Comparison of ENCODE assay signal across 8 mouse cellular contexts in genomic region chr5:146963937-146964278, GRCm38 (mm10). TPM values are rescaled to one million over a fixed set of nuclear protein-coding genes. Genes with fewer than 3 reads are reported as not detected.
A peak's percentile ranks its signal among the peaks of the same experiment; 100 is the strongest.
DNase-seq lines count a peak whose midpoint lies in the region; ATAC-seq and TF ChIP-seq lines count a peak whose summit lies in the region.

No protein-coding gene starts in this region.

- 50% methylated on average over 8 of the region's 8 CpGs for WGBS in lung, embryonic 16.5 days
- 51% methylated on average over 8 of the region's 8 CpGs for WGBS in forebrain, embryonic 11.5 days
- WGBS in limb, embryonic 15.5 days, result 51% methylated on average over 8 of the region's 8 CpGs
- 47% methylated on average over 8 of the region's 8 CpGs for WGBS in olfactory bulb, adult 2 months

- peaks cover 5% of the 10 kb centered on the region for H3K4me1 ChIP-seq in lung, embryonic 16.5 days (replicated peaks; ENCODE audit: control insufficient read depth, insufficient read depth, low read length)
- peaks cover 2% of the 10 kb centered on the region; the same call in 1 of the 2 replicates for H3K4me1 ChIP-seq in forebrain, embryonic 11.5 days (replicated peaks; ENCODE audit: control insufficient read depth, insufficient read depth, low read length)
- H3K4me1 ChIP-seq in limb, embryonic 15.5 days, result peaks cover 11% of the 10 kb centered on the region
- peaks cover 9% of the 10 kb centered on the region for H3K4me1 ChIP-seq in olfactory bulb, adult 2 months (ENCODE audit: control insufficient read depth, insufficient read depth, low read length)

- ATAC-seq in lung, embryonic 16.5 days (ENCODE audit: low read depth), result peak; percentile 14; the same call in 1 of the 2 replicates
- no peak; the same call in 1 of the 2 replicates for ATAC-seq in forebrain, embryonic 11.5 days (replicated peaks; ENCODE audit: low FRiP score)
- ATAC-seq in limb, embryonic 15.5 days (ENCODE audit: insufficient number of reproducible peaks, low FRiP score, low TSS enrichment, low read depth), result no peak
- ATAC-seq in monocyte, adult 5-6 weeks (replicated peaks; ENCODE audit: insufficient number of reproducible peaks, low FRiP score, low TSS enrichment, poor library complexity, severe bottlenecking), result no peak

- peak overlapping the region; percentile 97 for H3K4me3 ChIP-seq in lung, embryonic 16.5 days (ENCODE audit: low read length)
- peak overlapping the region; percentile 67 for H3K4me3 ChIP-seq in forebrain, embryonic 11.5 days (ENCODE audit: low read depth, low read length)
- H3K4me3 ChIP-seq in limb, embryonic 15.5 days, result peak overlapping the region; percentile 94
- no peak overlapping the region for H3K4me3 ChIP-seq in olfactory bulb, adult 2 months (ENCODE audit: insufficient read depth, low read depth, low read length)

- peaks cover 2% of the 10 kb centered on the region; the same call in 1 of the 2 replicates for H3K36me3 ChIP-seq in lung, embryonic 16.5 days (ENCODE audit: control insufficient read depth, insufficient read depth, low read length)
- no peaks in the 10 kb centered on the region for H3K36me3 ChIP-seq in forebrain, embryonic 11.5 days (ENCODE audit: control insufficient read depth, insufficient read depth, low read length)
- H3K36me3 ChIP-seq in limb, embryonic 15.5 days, result peaks cover 15% of the 10 kb centered on the region

- TF ChIP-seq CTCF in olfactory bulb, adult 2 months (IDR thresholded peaks at IDR 0.05; ENCODE audit: insufficient read depth, low read depth, low read length), result no peak

- TF ChIP-seq POLR2A in olfactory bulb, adult 2 months (IDR thresholded peaks at IDR 0.05; ENCODE audit: insufficient read depth, low read depth, low read length), result no peak

- no peak overlapping the region for H3K27ac ChIP-seq in lung, embryonic 16.5 days (ENCODE audit: low read length)
- H3K27ac ChIP-seq in forebrain, embryonic 11.5 days (ENCODE audit: low read depth, low read length), result no peak overlapping the region
- H3K27ac ChIP-seq in limb, embryonic 15.5 days, result 0 out of 2 replicates have a peak overlapping the region, but pooled peaks have one; percentile 22
- peak overlapping the region; percentile 19; the same call in 1 of the 2 replicates for H3K27ac ChIP-seq in olfactory bulb, adult 2 months (ENCODE audit: insufficient read depth, low read depth, low read length)

- no peaks in the 10 kb centered on the region for H3K27me3 ChIP-seq in lung, embryonic 16.5 days (ENCODE audit: control insufficient read depth, insufficient read depth, low read depth, low read length)
- H3K27me3 ChIP-seq in forebrain, embryonic 11.5 days (ENCODE audit: control insufficient read depth, insufficient read depth, low read length), result no peaks in the 10 kb centered on the region
- H3K27me3 ChIP-seq in limb, embryonic 15.5 days, result no peaks in the 10 kb centered on the region

- H3K9me3 ChIP-seq in lung, embryonic 16.5 days (ENCODE audit: control insufficient read depth, low read length), result no peaks in the 10 kb centered on the region; the same call in 1 of the 2 replicates
- no peaks in the 10 kb centered on the region for H3K9me3 ChIP-seq in forebrain, embryonic 11.5 days (ENCODE audit: control insufficient read depth, low read length)
- no peaks in the 10 kb centered on the region for H3K9me3 ChIP-seq in limb, embryonic 15.5 days

- peak overlapping the region; percentile 84 for H3K4me2 ChIP-seq in lung, embryonic 16.5 days (ENCODE audit: low read depth, low read length)
- H3K4me2 ChIP-seq in forebrain, embryonic 11.5 days (ENCODE audit: low read depth, low read length, severe bottlenecking), result peak overlapping the region; percentile 32
- peak overlapping the region; percentile 59 for H3K4me2 ChIP-seq in limb, embryonic 15.5 days

- no peak for DNase-seq in lung, postnatal 10 days
- no peak for DNase-seq in forebrain, embryonic 11.5 days (ENCODE audit: low spot score)
- DNase-seq in urinary bladder, postnatal 4 days (ENCODE audit: low spot score in 2 of 2), result no peak
- no peak for DNase-seq in layer of hippocampus, adult 9-10 months (ENCODE audit: low spot score)

- peak overlapping the region; percentile 94 for H3K9ac ChIP-seq in lung, embryonic 16.5 days (ENCODE audit: low read length)
- H3K9ac ChIP-seq in forebrain, embryonic 11.5 days (ENCODE audit: low read length), result peak overlapping the region; percentile 51
- no peak overlapping the region for H3K9ac ChIP-seq in limb, embryonic 15.5 days

RNA-seq across cellular contexts. Expression of gene Mtif3, which starts 0.3 kb away (rescaled TPM):
- 20.2 and 21.0 TPM in 2 replicates for polyA plus RNA-seq in lung, embryonic 16.5 days (2015; fragmentation: Nextera tagmentation; extraction: Ambion mirVana)
- polyA plus RNA-seq in forebrain, embryonic 11.5 days (2014; fragmentation: Nextera tagmentation; extraction: Ambion mirVana), result 21.6 and 25.0 TPM in 2 replicates
- polyA plus RNA-seq in limb, embryonic 15.5 days (2015; fragmentation: Nextera tagmentation; extraction: Ambion mirVana), result 22.9 and 25.6 TPM in 2 replicates
- polyA plus RNA-seq in olfactory bulb, adult 2 months (2012; ENCODE audit: insufficient read depth, insufficient read length, low replicate concordance, missing spikeins), result 144 TPM in 1 of 2 replicates, not detected in the other
- 8.6 to 31.9 TPM (median 11.4 TPM) in 3 replicates for total RNA-seq in monocyte, adult 5-6 weeks (2017)

RNA-seq across cellular contexts. Expression of gene Gtf3a, which starts 15.5 kb away (rescaled TPM):
- polyA plus RNA-seq in lung, embryonic 16.5 days (2015; fragmentation: Nextera tagmentation; extraction: Ambion mirVana), result 118 and 121 TPM in 2 replicates
- 117 and 125 TPM in 2 replicates for polyA plus RNA-seq in forebrain, embryonic 11.5 days (2014; fragmentation: Nextera tagmentation; extraction: Ambion mirVana)
- polyA plus RNA-seq in limb, embryonic 15.5 days (2015; fragmentation: Nextera tagmentation; extraction: Ambion mirVana), result 109 and 110 TPM in 2 replicates
- polyA plus RNA-seq in olfactory bulb, adult 2 months (2012; ENCODE audit: insufficient read depth, insufficient read length, low replicate concordance, missing spikeins), result not detected in 2 replicates
- total RNA-seq in monocyte, adult 5-6 weeks (2017), result 86.3 to 99.1 TPM (median 88.2 TPM) in 3 replicates

Comparison
In these comparisons a context has a peak if more than half of its experiments do, and no peak if none do; other contexts are left out.
1. H3K27ac ChIP-seq: peak in limb, embryonic 15.5 days (single experiment) and olfactory bulb, adult 2 months (single experiment); none in lung, embryonic 16.5 days (single experiment) and forebrain, embryonic 11.5 days (single experiment).
2. H3K4me2 ChIP-seq: peak in every context shown above with its lines; median percentile 84 in lung, embryonic 16.5 days; 59 in limb, embryonic 15.5 days; 32 in forebrain, embryonic 11.5 days.